Mouse (Mus musculus): ENCODE results near the gene Sdc4. TPM values are rescaled to one million over a fixed set of nuclear protein-coding genes. Genes with fewer than 3 reads are reported as not detected.
A peak's percentile ranks its signal among the peaks of the same experiment; 100 is the strongest.

The Sdc4 gene
- polyA plus RNA-seq, 1 experiment from 2014 or later, result 48.0 TPM

- WGBS, result 63% methylated on average over 7 of the region's 7 CpGs
- Histone ChIP-seq H3K27me3 (ENCODE audit: control insufficient read depth, insufficient read depth, low read length) (peaks cover 7% of the 10 kb centered on the region; the same call in 1 of the 2 replicates), H3K36me3 (ENCODE audit: control insufficient read depth, insufficient read depth) (no peaks in the 10 kb centered on the region), H3K4me2 (ENCODE audit: low read depth, low read length) (no peak overlapping the region), H3K4me1 (ENCODE audit: control insufficient read depth, insufficient read depth, low read length) (peaks cover 63% of the 10 kb centered on the region), H3K4me3 (ENCODE audit: low read length) (no peak overlapping the region), H3K27ac (ENCODE audit: low read length) (0 out of 2 replicates have a peak overlapping the region, but pooled peaks have one; percentile 1), H3K9me3 (replicated peaks; ENCODE audit: control insufficient read depth, low read length) (peaks cover 4% of the 10 kb centered on the region), H3K9ac (ENCODE audit: low read length) (no peak overlapping the region)
- ATAC-seq (replicated peaks; ENCODE audit: extremely low read depth, insufficient read depth, low FRiP score), result no peak
These were observed 10.3 kb upstream of the Sdc4 start for GRCm38 (mm10) chr2:164453887-164454500.

GRCm38 (mm10) chr2:164453047-164453757 is 9.5 kb upstream of the Sdc4 start:
- H3K4me3 ChIP-seq (ENCODE audit: low read length), result no peak overlapping the region
- WGBS, result 30% methylated on average over 14 of the region's 14 CpGs
- H3K9me3 ChIP-seq (replicated peaks; ENCODE audit: control insufficient read depth, low read length), result peaks cover 4% of the 10 kb centered on the region
- peak overlapping the region; percentile 8 for H3K4me2 ChIP-seq (ENCODE audit: low read depth, low read length)
- H3K27ac ChIP-seq (ENCODE audit: low read length), result peak overlapping the region; percentile 51
- peaks cover 64% of the 10 kb centered on the region for H3K4me1 ChIP-seq (ENCODE audit: control insufficient read depth, insufficient read depth, low read length)
- ATAC-seq (replicated peaks; ENCODE audit: extremely low read depth, insufficient read depth, low FRiP score), result peak; percentile 84
- H3K36me3 ChIP-seq (ENCODE audit: control insufficient read depth, insufficient read depth), result no peaks in the 10 kb centered on the region
- peaks cover 7% of the 10 kb centered on the region; the same call in 1 of the 2 replicates for H3K27me3 ChIP-seq (ENCODE audit: control insufficient read depth, insufficient read depth, low read length)
- H3K9ac ChIP-seq (ENCODE audit: low read length), result no peak overlapping the region

- H3K27me3 ChIP-seq (ENCODE audit: control insufficient read depth, insufficient read depth, low read length), result peaks cover 8% of the 10 kb centered on the region; the same call in 1 of the 2 replicates
- no peaks in the 10 kb centered on the region for H3K36me3 ChIP-seq (ENCODE audit: control insufficient read depth, insufficient read depth)
- H3K9me3 ChIP-seq (replicated peaks; ENCODE audit: control insufficient read depth, low read length), result peaks cover 4% of the 10 kb centered on the region
- peak overlapping the region; percentile 8 for H3K4me2 ChIP-seq (ENCODE audit: low read depth, low read length)
- H3K9ac ChIP-seq (ENCODE audit: low read length), result no peak overlapping the region
- H3K4me1 ChIP-seq (ENCODE audit: control insufficient read depth, insufficient read depth, low read length), result peaks cover 64% of the 10 kb centered on the region
- ATAC-seq (replicated peaks; ENCODE audit: extremely low read depth, insufficient read depth, low FRiP score), result peak; percentile 65
- peak overlapping the region; percentile 6 for H3K27ac ChIP-seq (ENCODE audit: low read length)
- 28% methylated on average over 12 of the region's 13 CpGs for WGBS
- no peak overlapping the region for H3K4me3 ChIP-seq (ENCODE audit: low read length)
These were observed 8.5 kb upstream of the Sdc4 start for GRCm38 (mm10) chr2:164452000-164452676.

- Histone ChIP-seq H3K9ac (ENCODE audit: low read length) (no peak overlapping the region), H3K27me3 (ENCODE audit: control insufficient read depth, insufficient read depth, low read length) (peaks cover 8% of the 10 kb centered on the region; the same call in 1 of the 2 replicates), H3K4me3 (ENCODE audit: low read length) (no peak overlapping the region), H3K36me3 (ENCODE audit: control insufficient read depth, insufficient read depth) (no peaks in the 10 kb centered on the region), H3K27ac (ENCODE audit: low read length) (0 out of 2 replicates have a peak overlapping the region, but pooled peaks have one; percentile 4), H3K4me1 (ENCODE audit: control insufficient read depth, insufficient read depth, low read length) (peaks cover 40% of the 10 kb centered on the region), H3K9me3 (replicated peaks; ENCODE audit: control insufficient read depth, low read length) (peaks cover 4% of the 10 kb centered on the region), H3K4me2 (ENCODE audit: low read depth, low read length) (no peak overlapping the region)
- 49% methylated on average over 14 of the region's 14 CpGs for WGBS
- ATAC-seq (replicated peaks; ENCODE audit: extremely low read depth, insufficient read depth, low FRiP score), result no peak
These were observed 5.8 kb upstream of the Sdc4 start for GRCm38 (mm10) chr2:164449341-164450042.

- H3K4me1 ChIP-seq (ENCODE audit: control insufficient read depth, insufficient read depth, low read length), result peaks cover 35% of the 10 kb centered on the region
- no peak overlapping the region for H3K4me2 ChIP-seq (ENCODE audit: low read depth, low read length)
- 44% methylated on average over 5 of the region's 5 CpGs for WGBS
These were observed 5.2 kb upstream of the Sdc4 start for GRCm38 (mm10) chr2:164448921-164449320.

GRCm38 (mm10) chr2:164448140-164448539 is 4.5 kb upstream of the Sdc4 start:
- no peak overlapping the region for H3K9ac ChIP-seq (ENCODE audit: low read length)
- no peak overlapping the region for H3K4me3 ChIP-seq (ENCODE audit: low read length)
- H3K4me1 ChIP-seq (ENCODE audit: control insufficient read depth, insufficient read depth, low read length), result peaks cover 33% of the 10 kb centered on the region
- 95% methylated on average over 1 of the region's 1 CpGs for WGBS
- no peaks in the 10 kb centered on the region for H3K36me3 ChIP-seq (ENCODE audit: control insufficient read depth, insufficient read depth)
- peaks cover 13% of the 10 kb centered on the region for H3K27me3 ChIP-seq (ENCODE audit: control insufficient read depth, insufficient read depth, low read length)
- H3K4me2 ChIP-seq (ENCODE audit: low read depth, low read length), result no peak overlapping the region
- peaks cover 4% of the 10 kb centered on the region for H3K9me3 ChIP-seq (replicated peaks; ENCODE audit: control insufficient read depth, low read length)
- H3K27ac ChIP-seq (ENCODE audit: low read length), result no peak overlapping the region
- ATAC-seq (replicated peaks; ENCODE audit: extremely low read depth, insufficient read depth, low FRiP score), result no peak

More at GRCm38 (mm10) chr2:164448921-164449320, 5.2 kb upstream of the Sdc4 start:
- H3K36me3 ChIP-seq (ENCODE audit: control insufficient read depth, insufficient read depth), result no peaks in the 10 kb centered on the region
- no peak overlapping the region for H3K9ac ChIP-seq (ENCODE audit: low read length)
- H3K27me3 ChIP-seq (ENCODE audit: control insufficient read depth, insufficient read depth, low read length), result peaks cover 11% of the 10 kb centered on the region
- H3K4me3 ChIP-seq (ENCODE audit: low read length), result no peak overlapping the region
- no peak overlapping the region for H3K27ac ChIP-seq (ENCODE audit: low read length)
- H3K9me3 ChIP-seq (replicated peaks; ENCODE audit: control insufficient read depth, low read length), result peaks cover 4% of the 10 kb centered on the region
- ATAC-seq (replicated peaks; ENCODE audit: extremely low read depth, insufficient read depth, low FRiP score), result no peak

- Histone ChIP-seq H3K4me2 (ENCODE audit: low read depth, low read length) (no peak overlapping the region), H3K27me3 (ENCODE audit: control insufficient read depth, insufficient read depth, low read length) (peaks cover 13% of the 10 kb centered on the region), H3K4me1 (ENCODE audit: control insufficient read depth, insufficient read depth, low read length) (peaks cover 25% of the 10 kb centered on the region), H3K9ac (ENCODE audit: low read length) (no peak overlapping the region), H3K4me3 (ENCODE audit: low read length) (no peak overlapping the region), H3K27ac (ENCODE audit: low read length) (no peak overlapping the region), H3K9me3 (replicated peaks; ENCODE audit: control insufficient read depth, low read length) (peaks cover 4% of the 10 kb centered on the region), H3K36me3 (ENCODE audit: control insufficient read depth, insufficient read depth) (no peaks in the 10 kb centered on the region)
- ATAC-seq (replicated peaks; ENCODE audit: extremely low read depth, insufficient read depth, low FRiP score), result no peak
- WGBS, result 77% methylated on average over 3 of the region's 3 CpGs
These were observed 2.4 kb upstream of the Sdc4 start for GRCm38 (mm10) chr2:164446086-164446469.

- Histone ChIP-seq H3K4me1 (ENCODE audit: control insufficient read depth, insufficient read depth, low read length) (peaks cover 28% of the 10 kb centered on the region), H3K4me3 (ENCODE audit: low read length) (no peak overlapping the region), H3K36me3 (ENCODE audit: control insufficient read depth, insufficient read depth) (no peaks in the 10 kb centered on the region), H3K4me2 (ENCODE audit: low read depth, low read length) (no peak overlapping the region), H3K9me3 (replicated peaks; ENCODE audit: control insufficient read depth, low read length) (peaks cover 4% of the 10 kb centered on the region), H3K9ac (ENCODE audit: low read length) (no peak overlapping the region), H3K27ac (ENCODE audit: low read length) (no peak overlapping the region), H3K27me3 (ENCODE audit: control insufficient read depth, insufficient read depth, low read length) (peaks cover 12% of the 10 kb centered on the region)
- WGBS, result 76% methylated on average over 3 of the region's 3 CpGs
- ATAC-seq (replicated peaks; ENCODE audit: extremely low read depth, insufficient read depth, low FRiP score), result no peak
These were observed 1.9 kb upstream of the Sdc4 start for GRCm38 (mm10) chr2:164445399-164446085.

All from heart, embryonic 16.5 days (tissue).